Mouse (Mus musculus) layer of hippocampus, postnatal 14 days (tissue): ENCODE results near the gene Ctse. TPM values are rescaled to one million over a fixed set of nuclear protein-coding genes. Genes with fewer than 3 reads are reported as not detected.

Experiments
- DNase-seq, 2 experiments: peaks; one replicate each; pipeline ENCODE4 v3.0.0; 2021 to 2022; ENCODE audit warnings: low spot score in 2 of 2, mixed read lengths in 1 of 2
- total RNA-seq, 2 experiments: library from RNA; stranded (reverse); gene quantifications; 2 replicates each; pipeline ENCODE4 v1.2.3; 2021

The Ctse gene
- total RNA-seq, 2 experiments from 2014 or later, result not detected

GRCm38 (mm10) chr1:131699642-131700041 lies 61.5 kb downstream of the Ctse start:
- no peak for DNase-seq

- DNase-seq, result no peak
Observed at GRCm38 (mm10) chr1:131700447-131700846, 62.3 kb downstream of the Ctse start.

GRCm38 (mm10) chr1:131701391-131701790 lies 63.3 kb downstream of the Ctse start:
- DNase-seq, result no peak

- no peak for DNase-seq
Observed at GRCm38 (mm10) chr1:131702094-131702766, 64.1 kb downstream of the Ctse start.

- no peak for DNase-seq
Observed at GRCm38 (mm10) chr1:131703482-131703881, 65.4 kb downstream of the Ctse start.

- DNase-seq, result no peak
Observed at GRCm38 (mm10) chr1:131708338-131708737, 70.2 kb downstream of the Ctse start.

- no peak for DNase-seq
Observed at GRCm38 (mm10) chr1:131711518-131711917, 73.4 kb downstream of the Ctse start.

GRCm38 (mm10) chr1:131712386-131712785 lies 74.3 kb downstream of the Ctse start:
- DNase-seq, result peak; percentile 80 to 88

- peak in 1 of 2 experiments; percentile 24 for DNase-seq
Observed at GRCm38 (mm10) chr1:131714388-131715337, 76.6 kb downstream of the Ctse start.

GRCm38 (mm10) chr1:131718952-131719694 lies 81.0 kb downstream of the Ctse start:
- DNase-seq, result no peak

GRCm38 (mm10) chr1:131721989-131722388 lies 83.9 kb downstream of the Ctse start:
- DNase-seq, result no peak

- DNase-seq, result no peak
Observed at GRCm38 (mm10) chr1:131723549-131723948, 85.4 kb downstream of the Ctse start.

Other genes starting within 250 kb of the Ctse start
- gene Srgap2, start 111.0 kb upstream of the Ctse start, total RNA-seq, result 100 to 1,000 TPM; 116 to 117 TPM
- gene Fam72a, start 110.4 kb upstream of the Ctse start, total RNA-seq, result 1 to 10 TPM in 1 of 2 experiments, under 1 TPM in 1; 0.95 to 1.8 TPM
- gene Avpr1b, start 39.1 kb upstream of the Ctse start, total RNA-seq, result under 1 TPM; 0.21 to 0.37 TPM
- 1 to 10 TPM; 3.8 to 4.1 TPM for gene Rab7b, start 50.4 kb downstream of the Ctse start, total RNA-seq
- under 1 TPM; 0.26 to 0.30 TPM for gene Slc26a9, start 105.7 kb downstream of the Ctse start, total RNA-seq
- 1 to 10 TPM in 1 of 2 experiments, under 1 TPM in 1; 0.67 to 1.1 TPM for gene Pm20d1, start 159.1 kb downstream of the Ctse start, total RNA-seq
- 10 to 100 TPM; 69.0 to 70.9 TPM for gene Slc41a1, start 189.2 kb downstream of the Ctse start, total RNA-seq
- 1 to 10 TPM; 7.7 to 9.4 TPM for gene Rab29, start 228.9 kb downstream of the Ctse start, total RNA-seq